Mouse (Mus musculus) CH12F3 (cell line): ENCODE measurements around the gene Ccr10.

Experiments
- in situ Hi-C: fragments of 300-500 bp; cut with MboI; formaldehyde crosslinking; loops from 2 replicates; pipeline ENCODE4 v1.14.3; 2020; ENCODE audit warnings: low sequenced_read_pairs

Ccr10 gene

DNA sequence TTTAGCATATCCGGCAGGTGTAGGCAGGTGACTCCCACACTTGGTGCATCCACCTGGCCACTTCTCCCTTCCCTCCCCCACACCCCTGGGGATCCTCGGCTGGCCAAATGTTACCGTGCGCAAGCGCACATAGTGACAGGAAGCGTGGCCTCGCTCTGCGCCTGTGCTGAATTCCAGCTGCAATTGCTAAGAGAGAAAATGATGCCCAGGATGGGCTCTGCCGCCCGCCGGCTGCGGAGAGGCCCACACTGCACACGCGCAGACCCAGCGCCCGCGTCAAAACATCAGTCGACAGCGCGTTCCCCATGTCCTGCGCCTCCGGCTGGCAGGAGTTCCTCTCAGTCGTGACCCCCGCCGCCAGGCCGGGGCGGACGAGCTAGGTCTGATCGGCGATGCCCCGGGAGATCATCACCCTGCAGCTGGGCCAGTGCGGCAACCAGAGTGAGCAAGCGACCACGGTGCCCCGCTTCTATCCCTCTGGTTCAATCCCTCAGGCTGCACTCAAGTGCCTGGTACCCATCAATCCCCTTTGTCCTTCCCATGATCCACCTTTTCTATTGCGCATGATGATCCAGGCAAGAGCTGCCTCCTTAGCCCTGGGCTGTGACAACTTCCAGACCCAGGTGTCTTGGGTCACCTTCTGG is 19.4 kb downstream of the Ccr10 start, which contains the start of gene Tubg2:
Gene Tubg2 (plus strand): TSS at position 180 of the 644 bp plus-strand sequence.
- in situ Hi-C loops: no loop called here

DNA sequence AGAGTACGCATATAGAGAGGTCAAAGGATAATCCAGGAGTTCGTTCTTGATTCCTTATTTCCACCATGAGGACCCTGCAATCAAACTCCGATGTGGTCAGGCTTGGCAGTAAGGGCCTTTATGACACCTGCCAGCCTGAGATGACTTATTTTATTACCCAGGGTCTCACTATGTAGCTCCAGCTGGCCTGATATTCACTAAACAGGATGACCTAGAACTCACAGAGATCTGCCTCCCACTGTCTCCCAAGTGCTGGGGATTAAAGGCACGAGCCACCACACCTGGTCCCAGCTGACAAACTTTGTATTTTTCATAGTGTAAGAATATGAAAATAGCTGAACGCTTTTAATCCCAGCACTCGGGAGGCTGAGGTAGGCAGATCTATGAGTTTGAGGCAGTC is 20.1 kb downstream of the Ccr10 start:
- in situ Hi-C loops: no loop called here

DNA sequence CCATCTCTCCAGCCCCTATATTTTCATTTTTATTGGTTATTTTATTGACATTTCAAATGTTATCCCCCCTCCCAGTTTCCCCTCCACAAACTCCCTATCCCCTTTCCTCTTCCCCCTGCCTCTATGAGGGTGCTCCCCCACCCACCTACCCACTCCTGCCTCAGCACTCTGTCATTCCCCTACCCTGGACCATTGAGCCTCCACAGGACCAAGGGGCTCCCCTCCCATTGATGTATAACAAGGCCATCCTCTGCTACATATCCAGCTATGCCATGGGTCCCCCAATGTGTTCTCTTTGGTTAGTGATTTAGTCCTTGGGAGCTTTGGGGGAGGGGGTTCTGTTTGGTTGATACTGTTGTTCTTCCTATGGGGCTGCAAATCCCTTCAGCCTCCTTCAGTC is 20.6 kb downstream of the Ccr10 start:
- in situ Hi-C loops: no loop called here

DNA sequence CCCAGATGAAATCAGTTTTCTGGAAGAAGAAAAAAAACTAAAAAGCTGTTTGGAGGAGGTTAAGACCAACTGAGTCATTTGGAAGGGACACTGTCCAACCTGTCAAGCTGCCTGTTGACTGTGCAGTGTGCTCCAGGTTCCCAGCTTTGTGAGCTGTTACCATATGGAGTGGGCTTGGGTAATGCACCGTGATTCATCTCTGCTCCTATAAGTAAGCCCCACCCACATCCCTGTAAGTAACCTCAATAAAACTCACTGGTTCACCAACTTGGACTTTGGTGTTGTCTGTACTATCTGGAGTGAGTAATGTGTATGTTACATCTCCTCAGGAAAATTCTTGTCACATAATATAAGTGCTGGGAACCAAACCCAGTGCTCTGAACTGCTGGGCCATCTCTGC is 22.4 kb downstream of the Ccr10 start:
- in situ Hi-C loops: no loop called here

DNA sequence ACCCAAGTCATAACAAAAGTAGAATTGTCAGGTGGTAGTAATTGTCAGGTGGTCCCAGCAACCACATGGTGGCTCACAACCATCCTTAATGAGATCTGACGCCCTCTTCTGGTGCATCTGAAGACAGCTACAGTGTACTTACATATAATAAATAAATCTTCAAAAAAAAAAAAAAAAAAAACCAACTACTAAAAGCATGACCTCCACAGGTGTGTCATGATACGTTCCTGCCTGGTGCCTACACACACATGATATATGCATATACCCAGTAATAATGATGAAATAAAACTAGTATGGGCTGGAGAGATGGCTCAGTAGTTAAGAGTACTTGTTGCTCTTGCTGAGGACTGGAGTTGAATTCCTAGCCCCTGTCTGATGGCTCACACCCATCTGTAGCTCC is 24.2 kb downstream of the Ccr10 start:
- in situ Hi-C loops: no loop called here

DNA sequence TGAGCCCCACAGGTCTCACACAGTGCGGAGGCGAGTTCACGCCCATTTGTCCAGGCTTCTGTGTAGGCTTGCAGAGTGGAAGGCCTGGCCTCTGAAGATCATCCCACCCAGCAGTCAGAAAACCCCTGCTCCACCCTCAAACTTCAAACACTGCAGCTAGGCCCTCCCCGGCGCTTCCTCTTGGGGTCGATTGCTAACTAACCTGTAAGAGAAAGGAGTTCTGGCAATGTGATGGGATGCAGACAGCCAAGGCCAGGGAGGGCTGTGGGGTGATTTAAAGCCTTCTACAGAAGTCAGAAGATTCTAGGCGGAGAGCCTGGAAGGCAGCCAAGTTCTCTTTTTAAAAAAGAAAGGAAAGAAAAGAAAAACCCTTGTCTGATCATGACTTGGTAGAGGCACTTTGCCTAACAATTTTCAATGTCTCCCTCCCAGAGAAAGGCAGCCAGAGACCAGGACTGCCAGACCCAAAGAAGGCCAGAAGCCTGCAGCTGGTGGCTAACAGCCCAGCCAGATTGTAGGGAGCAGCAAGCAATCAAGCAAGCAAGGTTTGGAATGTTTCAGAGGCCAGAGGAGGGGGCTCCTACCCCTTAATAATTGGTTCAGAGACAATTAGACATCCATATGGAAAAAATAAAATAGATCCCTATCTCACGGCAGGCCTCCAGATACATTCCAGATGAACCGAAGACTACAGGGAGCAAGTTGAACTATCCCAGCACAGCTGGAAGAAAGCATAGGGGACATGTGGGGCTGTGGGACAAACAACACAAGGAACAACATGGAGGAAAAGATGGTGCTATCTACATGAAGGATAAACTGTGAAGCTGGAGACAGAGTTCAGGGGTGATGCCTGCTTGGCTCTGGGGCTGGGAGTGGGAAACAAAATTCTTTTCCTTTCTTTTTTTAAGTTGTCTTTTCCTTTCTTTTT is 25.8 kb downstream of the Ccr10 start:
- in situ Hi-C loops: no loop called here

DNA sequence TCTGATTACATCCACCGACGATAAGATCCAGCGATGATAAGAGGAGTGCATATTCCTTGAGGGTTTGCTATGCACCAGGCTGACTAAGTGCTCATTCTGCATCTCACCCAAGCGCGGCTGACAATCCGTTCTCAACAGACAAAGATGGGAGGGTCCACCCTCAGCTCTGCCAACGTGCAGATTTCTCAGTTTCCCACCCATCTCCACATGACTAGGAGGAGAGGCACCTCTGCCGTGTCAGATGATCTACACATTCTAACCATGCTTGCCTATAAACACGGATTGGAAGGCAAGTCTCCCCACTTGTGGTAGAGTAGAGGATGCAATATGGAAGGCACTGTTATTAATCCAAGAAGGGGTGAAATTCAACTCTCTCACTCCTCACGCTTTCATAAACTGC is 26.5 kb downstream of the Ccr10 start:
- in situ Hi-C loops: no loop called here

DNA sequence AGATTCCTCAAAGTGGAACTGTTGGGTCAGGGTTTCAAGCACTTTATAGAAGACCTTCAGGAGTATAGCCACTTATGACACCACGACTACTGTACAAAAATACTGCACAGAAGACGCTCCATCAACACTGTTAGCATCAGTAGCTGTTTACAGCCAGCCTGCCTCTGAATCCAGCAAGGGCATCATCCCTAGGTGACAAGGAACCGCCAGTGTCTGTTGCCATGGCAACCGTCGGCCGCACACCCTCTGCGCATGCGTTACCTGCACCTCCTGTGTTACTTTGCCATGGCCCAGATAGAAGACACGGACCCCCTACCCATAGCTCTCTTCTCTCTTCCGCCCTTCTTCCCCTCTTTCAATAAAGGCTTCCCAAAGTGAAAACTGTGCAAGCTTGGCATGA is 28.9 kb downstream of the Ccr10 start:
- in situ Hi-C loops: no loop called here

DNA sequence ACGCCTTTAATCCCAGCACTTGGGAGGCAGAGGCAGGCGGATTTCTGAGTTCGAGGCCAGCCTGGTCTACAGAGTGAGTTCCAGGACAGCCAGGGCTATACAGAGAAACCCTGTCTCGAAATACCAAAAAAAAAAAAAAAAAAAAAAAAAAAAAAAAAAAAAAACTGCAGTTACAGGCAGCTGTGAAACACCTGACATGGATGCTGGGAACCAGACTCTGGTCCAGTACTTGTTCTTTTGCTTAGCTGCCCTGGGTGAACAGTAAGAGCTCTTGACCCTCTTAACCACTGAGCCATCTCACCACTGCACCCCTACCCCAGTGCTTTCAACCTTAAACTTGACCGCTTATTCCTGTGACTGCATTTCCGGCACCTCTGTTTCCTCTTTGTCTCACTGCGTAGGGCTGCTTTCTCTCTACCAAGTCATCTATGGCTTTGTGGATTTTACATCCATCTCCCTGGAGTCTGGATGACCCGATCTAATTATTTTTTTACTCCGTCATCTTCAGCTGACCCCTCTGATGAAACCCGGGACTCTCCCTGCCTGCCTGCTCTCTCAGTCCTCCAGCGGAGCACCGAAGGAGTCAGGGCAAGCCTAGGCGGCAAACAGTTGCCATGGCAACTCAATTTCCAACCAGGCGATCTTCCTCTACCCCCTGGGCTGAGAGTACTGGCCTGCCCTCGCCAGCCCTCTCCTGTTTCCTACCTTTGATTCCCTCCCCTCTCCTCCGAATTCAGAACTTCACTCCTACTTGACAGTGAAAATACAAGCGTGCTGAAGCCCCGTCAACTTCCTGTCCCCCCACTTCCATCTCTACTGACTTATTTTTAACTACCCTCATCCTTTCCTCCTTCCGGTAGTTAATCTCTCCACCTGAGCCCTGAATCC is 31.7 kb downstream of the Ccr10 start:
- in situ Hi-C loops: no loop called here

DNA sequence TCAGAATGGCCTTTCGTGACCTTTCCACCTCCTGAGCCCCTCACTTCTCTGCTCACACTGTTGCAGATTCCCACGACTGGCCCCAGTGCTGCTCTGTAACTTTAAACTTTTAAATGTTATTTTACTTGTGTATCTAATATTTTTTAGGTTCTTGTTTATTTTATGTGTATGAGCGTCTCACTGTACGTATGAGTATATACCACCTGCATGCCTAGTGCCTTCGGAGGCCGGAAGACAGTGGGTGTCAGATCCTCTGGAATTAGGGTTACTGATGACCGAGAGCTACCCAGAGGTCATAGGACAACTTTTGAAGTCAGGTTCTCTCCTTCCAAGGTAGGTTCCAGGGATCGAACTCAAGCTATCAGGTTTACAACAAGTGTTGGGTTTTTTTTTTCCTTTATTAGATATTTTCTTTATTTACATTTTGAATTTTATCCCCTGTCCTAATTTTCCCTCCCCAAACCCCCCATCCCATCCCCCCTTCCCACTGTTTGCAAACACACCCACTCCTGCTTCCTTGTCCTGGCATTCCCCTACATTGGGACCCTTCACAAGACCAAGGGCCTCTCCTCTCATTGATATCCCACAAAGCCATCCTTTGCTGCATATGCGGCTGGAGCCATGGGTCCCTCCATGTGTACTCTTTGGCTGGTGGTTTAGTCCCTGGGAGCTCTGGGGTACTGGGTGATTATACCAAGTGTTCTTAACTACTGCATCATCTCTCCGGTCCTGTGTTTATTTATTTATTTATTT is 32.9 kb downstream of the Ccr10 start:
- in situ Hi-C loops: no loop called here

DNA sequence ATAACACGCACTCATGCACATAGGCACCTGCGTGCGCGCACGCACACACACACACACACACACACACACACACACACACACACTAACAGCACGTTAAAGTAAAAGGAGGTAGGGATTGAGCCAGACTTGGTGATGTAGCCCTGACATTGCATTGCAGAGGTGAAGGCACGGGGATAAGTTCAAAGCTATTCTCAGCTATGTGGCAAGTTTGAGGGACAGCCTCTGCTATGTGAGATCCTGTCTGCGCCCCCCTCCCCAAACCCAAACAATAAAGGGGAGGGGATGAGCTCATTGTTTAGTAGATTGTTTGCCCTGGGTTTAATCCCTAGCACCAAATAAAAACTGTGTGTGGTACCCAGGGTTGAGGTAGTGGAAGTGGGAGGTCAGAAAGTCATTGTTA is 34.2 kb downstream of the Ccr10 start:
- in situ Hi-C loops: no loop called here

DNA sequence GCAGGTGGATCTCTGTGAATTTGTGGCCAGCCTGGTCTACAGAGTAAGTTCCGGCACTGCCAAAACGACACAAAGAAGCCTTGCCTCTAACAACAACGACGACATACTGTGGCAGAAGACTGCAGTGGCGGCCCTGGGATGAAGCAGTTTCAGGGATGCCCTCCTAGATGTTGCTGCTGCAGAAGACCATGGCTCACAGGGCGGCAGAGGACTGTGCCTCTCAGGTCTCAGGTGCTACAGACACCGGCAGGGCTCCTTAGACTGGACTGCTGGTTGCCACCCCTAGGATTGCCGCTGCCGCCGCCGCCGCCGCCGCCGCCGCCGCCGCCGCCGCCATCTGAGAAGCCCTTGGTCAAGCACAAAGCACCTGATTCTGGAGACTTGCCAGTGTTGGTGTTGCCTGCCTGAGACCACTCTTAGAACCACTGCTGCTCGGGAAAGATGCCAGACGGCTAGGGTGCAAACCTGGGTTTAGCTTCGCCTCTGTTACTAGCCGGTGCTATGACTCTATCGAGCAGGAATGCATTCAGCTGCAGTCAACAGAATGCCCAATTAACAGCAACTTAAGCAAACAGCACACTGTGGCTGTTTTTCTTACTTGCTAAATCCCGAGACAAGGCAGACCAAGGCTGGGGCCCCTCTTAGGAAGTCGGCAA is 35.0 kb downstream of the Ccr10 start:
- in situ Hi-C loops: no loop called here

DNA sequence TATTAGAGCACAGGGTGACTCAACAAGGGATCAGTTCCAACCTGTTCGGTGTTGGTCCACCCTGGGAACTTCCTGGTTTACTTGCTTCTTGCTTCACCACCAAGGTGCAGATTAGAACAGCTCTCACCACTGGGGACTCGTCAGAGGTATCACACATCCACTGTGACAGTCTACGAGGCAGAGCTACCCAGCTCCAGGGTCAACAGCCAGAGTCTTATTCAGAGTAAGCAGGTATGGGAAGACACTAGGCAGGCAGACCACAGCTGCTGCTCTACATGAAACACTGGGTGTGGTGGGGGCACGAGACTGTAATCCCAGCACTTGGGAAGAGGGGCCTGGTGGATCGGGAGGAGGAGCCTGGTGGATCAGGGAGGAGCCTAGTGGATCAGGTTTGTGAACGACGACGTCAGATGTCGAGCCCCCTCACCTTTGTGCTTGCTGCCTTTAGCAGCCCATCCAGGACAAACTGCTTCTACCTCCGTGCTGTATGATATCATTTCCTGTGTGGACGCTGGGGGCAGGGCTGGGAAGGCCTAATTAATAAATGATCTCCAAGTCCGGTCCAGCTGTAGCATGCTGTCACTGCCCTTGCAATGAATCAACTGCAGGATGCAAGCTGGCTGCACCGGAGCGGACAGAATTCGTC is 36.6 kb downstream of the Ccr10 start:
- in situ Hi-C loops: no loop called here

DNA sequence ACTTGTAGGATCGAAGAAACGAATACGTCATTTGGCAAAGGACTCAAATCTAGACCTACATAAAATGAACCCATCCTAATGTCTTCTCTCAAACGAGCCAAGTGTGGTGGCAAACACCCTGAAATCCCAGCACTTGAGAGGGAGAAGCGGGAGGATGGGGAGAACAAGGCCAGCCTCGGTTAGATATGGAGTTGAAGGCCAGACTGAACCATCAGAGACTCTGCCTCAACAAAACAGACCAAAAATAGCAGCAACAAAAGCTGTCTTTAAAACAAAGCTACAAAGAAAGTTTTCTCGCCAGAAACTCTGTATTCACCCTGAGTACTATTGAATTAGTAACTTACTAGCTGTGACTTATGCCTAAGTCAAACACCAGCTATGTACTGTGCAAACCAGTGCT is 38.2 kb downstream of the Ccr10 start:
- in situ Hi-C loops: no loop called here

DNA sequence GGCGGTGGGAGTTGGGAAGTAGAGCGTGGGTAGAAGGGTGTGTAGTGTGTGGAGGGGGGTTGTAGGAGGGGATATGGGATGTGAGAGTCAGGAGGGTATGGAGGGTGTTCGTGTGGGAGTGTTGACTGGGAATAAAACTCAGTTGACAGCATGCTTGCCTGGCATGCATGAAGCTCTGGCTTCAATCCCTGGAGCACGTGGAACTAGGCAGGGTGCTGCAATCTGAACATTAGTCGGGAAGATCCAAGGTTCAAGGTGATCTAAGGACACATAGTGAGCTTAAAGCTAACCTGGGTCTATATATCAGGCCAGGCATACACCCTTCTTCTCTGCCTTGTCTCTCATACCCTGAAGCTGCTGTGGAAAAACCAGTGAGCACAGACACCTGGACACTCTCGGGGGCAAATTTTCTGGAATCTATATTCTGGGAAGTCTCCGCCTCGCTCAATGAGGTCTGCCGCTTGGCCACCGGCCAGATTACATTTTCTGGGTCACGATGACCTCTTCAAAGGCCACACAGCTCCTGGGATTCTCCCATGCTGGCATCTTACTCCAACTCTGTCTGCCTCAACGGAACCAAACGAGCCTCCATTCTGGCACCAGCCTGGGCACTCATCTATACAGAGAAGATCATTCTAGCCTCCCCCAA is 40.9 kb downstream of the Ccr10 start:
- in situ Hi-C loops: no loop called here

DNA sequence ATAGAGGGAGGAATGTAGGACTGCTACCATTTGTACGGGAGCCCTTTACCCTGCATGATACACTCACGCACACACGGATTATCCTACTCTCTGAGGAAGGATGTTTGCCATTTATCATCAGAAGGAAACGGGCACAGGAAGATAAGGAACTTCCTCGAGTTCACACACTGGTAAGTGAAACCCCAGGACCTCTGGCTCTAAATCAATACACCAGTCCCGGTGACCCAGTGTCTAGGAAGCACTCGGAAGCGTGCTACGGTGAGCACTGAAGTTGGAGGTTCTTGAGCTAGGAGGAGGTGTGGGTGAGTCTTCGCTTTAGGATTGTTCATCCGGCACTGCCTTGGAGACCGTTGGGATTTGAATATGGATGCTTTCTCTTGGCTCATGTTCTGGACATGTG is 42.2 kb downstream of the Ccr10 start:
- in situ Hi-C loops: no loop called here

DNA sequence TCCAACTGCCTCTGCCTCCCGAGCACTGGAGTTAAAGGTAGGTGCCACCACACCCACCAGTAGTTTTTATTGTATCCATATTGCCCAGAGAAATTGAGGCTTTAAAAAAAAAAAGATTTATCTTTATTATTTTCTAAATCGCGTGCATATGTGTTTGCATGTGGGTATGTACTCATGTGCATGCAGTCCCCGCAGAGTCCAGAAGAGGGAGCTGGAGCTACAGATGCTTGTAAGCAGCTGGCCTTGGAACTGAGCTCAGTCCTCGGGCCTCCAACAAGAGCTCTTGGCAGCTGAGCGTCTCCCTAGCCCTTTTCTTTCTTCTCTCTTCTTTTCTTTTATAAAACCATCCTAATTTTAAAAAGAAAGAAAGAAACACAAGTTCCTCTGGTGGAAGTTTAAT is 43.5 kb downstream of the Ccr10 start:
- in situ Hi-C loops: no loop called here

DNA sequence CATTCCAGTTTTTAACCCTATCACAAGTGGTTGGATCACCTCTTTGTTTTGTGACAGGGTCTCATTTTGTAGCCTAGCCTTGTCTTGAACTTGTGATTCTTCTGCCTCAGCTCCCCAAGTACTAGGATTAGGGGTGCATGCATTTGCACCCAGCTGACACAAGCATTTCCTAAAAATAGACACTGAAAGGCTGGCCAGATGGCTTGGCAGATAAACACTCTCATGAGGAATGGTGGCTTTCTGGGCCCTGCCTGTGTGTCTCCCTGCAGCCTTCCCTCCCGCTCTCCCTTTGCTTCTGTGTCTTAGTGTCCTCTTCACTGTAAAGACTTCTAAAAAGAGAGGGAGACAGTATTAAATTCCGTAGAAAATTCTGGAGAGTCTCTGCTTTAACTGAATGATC is 44.1 kb downstream of the Ccr10 start:
- in situ Hi-C loops: no loop called here

DNA sequence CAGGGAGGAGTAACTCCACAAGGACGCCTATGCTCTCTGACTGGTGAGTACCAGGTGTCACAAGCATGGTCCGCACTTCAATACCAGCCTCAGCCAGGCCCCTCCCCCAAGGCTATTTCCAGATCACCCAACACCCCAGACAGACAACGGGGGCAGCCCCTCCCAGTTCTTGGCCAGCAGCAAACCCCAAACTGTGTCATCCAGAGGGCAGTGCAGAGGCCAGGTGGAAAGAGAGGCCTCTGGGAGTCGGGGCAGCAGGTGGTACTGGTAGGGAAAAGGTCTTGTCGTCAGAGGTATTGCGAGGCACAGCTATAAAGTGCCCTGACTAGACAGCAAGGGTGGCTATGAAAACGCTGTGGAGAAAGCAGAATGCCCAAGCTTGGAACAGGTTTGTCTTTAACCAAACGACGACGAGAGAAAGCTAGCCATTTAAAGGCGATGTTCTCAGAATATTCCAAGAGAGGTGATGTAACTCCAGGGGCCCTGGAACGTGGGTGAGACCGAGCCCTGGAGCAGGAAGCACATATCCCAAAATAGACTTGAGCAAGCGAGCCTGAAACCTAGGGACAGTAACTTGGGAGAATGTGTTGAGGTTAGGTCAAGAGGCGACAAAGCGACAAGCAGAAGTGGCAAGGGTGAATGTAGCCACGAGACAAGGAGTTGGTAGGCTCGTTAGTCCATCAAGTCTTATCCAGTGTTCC is 45.0 kb downstream of the Ccr10 start:
- in situ Hi-C loops: no loop called here
